Mouse (Mus musculus): Measurements from ENCODE around the gene Krt13. TPM values are rescaled to one million over a fixed set of nuclear protein-coding genes. Genes with fewer than 3 reads are reported as not detected.
A peak's percentile ranks its signal among the peaks of the same experiment; 100 is the strongest.

Krt13 gene
- not detected for total RNA-seq (2021)
- long read RNA-seq, experiment 1: 0 reads
- long read RNA-seq, experiment 2: 0 reads

- TF ChIP-seq CTCF (IDR thresholded peaks at IDR 0.05): no peak
- no peak for DNase-seq (ENCODE audit: extremely low spot score in 1 of 2, low spot score in 2 of 2)
- intact Hi-C loops (cut with DNase I): no loop called here
- Histone ChIP-seq H3K27ac (no peak within 1 kb of the TSS), H3K4me3 (no peak within 1 kb of the TSS)
Observed at GRCm38 (mm10) chr11:100121466-100121865, at the start of gene Krt13. Gene Krt13, minus strand, starts transcription at chr11:100121566.

- Histone ChIP-seq H3K4me3 (no peak overlapping the region), H3K27ac (no peak overlapping the region)
- TF ChIP-seq CTCF (IDR thresholded peaks at IDR 0.05): peak; percentile 60
- peak; percentile 71 to 77 for DNase-seq (ENCODE audit: extremely low spot score in 1 of 2, low spot score in 2 of 2)
- intact Hi-C loops (cut with DNase I): loop anchor here (1.0 to 5.0 kb wide), 6 partner anchors 113 to 792 kb away; no protein-coding TSS in a partner anchor
Observed at GRCm38 (mm10) chr11:100168765-100169762, 47.7 kb upstream of the Krt13 start.

GRCm38 (mm10) chr11:100168071-100168470 lies 46.7 kb upstream of the Krt13 start:
- DNase-seq (ENCODE audit: extremely low spot score in 1 of 2, low spot score in 2 of 2): peak in 1 of 2 experiments; percentile 10
- intact Hi-C loops (cut with DNase I): loop anchor here (2.0 to 5.0 kb wide), 3 partner anchors 163 to 791 kb away; no protein-coding TSS in a partner anchor
- Histone ChIP-seq H3K27ac (no peak overlapping the region), H3K4me3 (no peak overlapping the region)
- no peak for TF ChIP-seq CTCF (IDR thresholded peaks at IDR 0.05)

GRCm38 (mm10) chr11:100164392-100164791 lies 43.0 kb upstream of the Krt13 start:
- DNase-seq (ENCODE audit: extremely low spot score in 1 of 2, low spot score in 2 of 2): no peak
- no peak for TF ChIP-seq CTCF (IDR thresholded peaks at IDR 0.05)
- no peak overlapping the region for H3K27ac ChIP-seq
- no peak overlapping the region for H3K4me3 ChIP-seq
- intact Hi-C loops (cut with DNase I): no loop called here

GRCm38 (mm10) chr11:100157908-100158477 lies 36.6 kb upstream of the Krt13 start:
- TF ChIP-seq CTCF (IDR thresholded peaks at IDR 0.05): no peak
- intact Hi-C loops (cut with DNase I): no loop called here
- DNase-seq (ENCODE audit: extremely low spot score in 1 of 2, low spot score in 2 of 2): no peak
- Histone ChIP-seq H3K4me3 (no peak overlapping the region), H3K27ac (no peak overlapping the region)

GRCm38 (mm10) chr11:100157331-100157730 lies 36.0 kb upstream of the Krt13 start:
- Histone ChIP-seq H3K27ac (no peak overlapping the region), H3K4me3 (no peak overlapping the region)
- DNase-seq (ENCODE audit: extremely low spot score in 1 of 2, low spot score in 2 of 2): no peak
- intact Hi-C loops (cut with DNase I): no loop called here
- no peak for TF ChIP-seq CTCF (IDR thresholded peaks at IDR 0.05)

- no peak overlapping the region for H3K27ac ChIP-seq
- no peak for DNase-seq (ENCODE audit: extremely low spot score in 1 of 2, low spot score in 2 of 2)
- intact Hi-C loops (cut with DNase I): no loop called here
- TF ChIP-seq CTCF (IDR thresholded peaks at IDR 0.05): no peak
- H3K4me3 ChIP-seq: no peak overlapping the region
Observed at GRCm38 (mm10) chr11:100155497-100156255, 34.3 kb upstream of the Krt13 start.

GRCm38 (mm10) chr11:100148615-100149330 lies 27.4 kb upstream of the Krt13 start, which contains the start of gene Krt19:
Gene Krt19, minus strand, starts transcription at chr11:100148665.
- H3K4me3 ChIP-seq: no peak within 1 kb of the TSS
- DNase-seq (ENCODE audit: extremely low spot score in 1 of 2, low spot score in 2 of 2): no peak
- intact Hi-C loops (cut with DNase I): no loop called here
- H3K27ac ChIP-seq: no peak within 1 kb of the TSS
- no peak for TF ChIP-seq CTCF (IDR thresholded peaks at IDR 0.05)

GRCm38 (mm10) chr11:100147566-100148353 lies 26.4 kb upstream of the Krt13 start:
- no peak for TF ChIP-seq CTCF (IDR thresholded peaks at IDR 0.05)
- Histone ChIP-seq H3K4me3 (no peak overlapping the region), H3K27ac (no peak overlapping the region)
- intact Hi-C loops (cut with DNase I): no loop called here
- DNase-seq (ENCODE audit: extremely low spot score in 1 of 2, low spot score in 2 of 2): no peak

GRCm38 (mm10) chr11:100145858-100146560 lies 24.6 kb upstream of the Krt13 start:
- Histone ChIP-seq H3K27ac (no peak overlapping the region), H3K4me3 (no peak overlapping the region)
- no peak for TF ChIP-seq CTCF (IDR thresholded peaks at IDR 0.05)
- DNase-seq (ENCODE audit: extremely low spot score in 1 of 2, low spot score in 2 of 2): no peak
- intact Hi-C loops (cut with DNase I): no loop called here
